Mouse (Mus musculus) small intestine, adult 2 months (tissue): ENCODE data around the gene Lta. TPM values are rescaled to one million over a fixed set of nuclear protein-coding genes. Genes with fewer than 3 reads are reported as not detected.

Experiments
- H3K27ac ChIP-seq: fragments of 200-500 bp; 2 replicates; pipeline ENCODE4 v1.5.1; 2012; ENCODE audit warnings: low read depth, low read length, control low read depth, inconsistent platforms; ENCODE audit not compliant: insufficient read depth
- H3K27me3 ChIP-seq: fragments of 200-500 bp; 2 replicates; pipeline ENCODE4 v1.6.1; 2012; ENCODE audit warnings: mild to moderate bottlenecking, moderate library complexity, low read length, inconsistent platforms; ENCODE audit not compliant: control insufficient read depth, insufficient read depth
- H3K36me3 ChIP-seq: fragments of 200-500 bp; 2 replicates; pipeline ENCODE4 v1.6.1; 2012; ENCODE audit warnings: mild to moderate bottlenecking, low read length, control low read depth, inconsistent platforms; ENCODE audit not compliant: control insufficient read depth, insufficient read depth
- H3K4me1 ChIP-seq: fragments of 200-500 bp; 2 replicates; pipeline ENCODE4 v1.6.1; 2012; ENCODE audit warnings: low read length, inconsistent platforms, mixed read lengths; ENCODE audit not compliant: control insufficient read depth, insufficient read depth, insufficient read length
- H3K4me3 ChIP-seq: fragments of 200-500 bp; 2 replicates; pipeline ENCODE4 v1.5.1; 2012; ENCODE audit warnings: low read depth, mild to moderate bottlenecking, control low read depth, inconsistent platforms, low read length, moderate library complexity
- CTCF ChIP-seq: fragments of 200-500 bp; IDR thresholded peaks from 2 replicates; pipeline ENCODE4 v1.5.1; 2012; ENCODE audit warnings: low read depth, mild to moderate bottlenecking, control low read depth, inconsistent platforms, low read length, moderate library complexity, mixed read lengths; ENCODE audit not compliant: insufficient replicate concordance, insufficient read length; ENCODE audit errors: extremely low read depth
- POLR2A ChIP-seq: fragments of 200-500 bp; IDR thresholded peaks from 2 replicates; pipeline ENCODE4 v1.6.1; 2012; ENCODE audit warnings: low read depth, mild to moderate bottlenecking, control low read depth, inconsistent platforms, low read length, moderate library complexity
- WGBS: fragments of 180-500 bp; shearing (Covaris S2); methylation state at CpG from one replicate; pipeline ENCODE4 v1.1.7; 2018; 5-methylcytosine and 5-hydroxymethylcytosine counted together
- polyA plus RNA-seq: library from polyadenylated mRNA; depleted of rRNA; stranded (reverse); fragments of >200 nt; gene quantifications from 2 replicates; pipeline ENCODE4 v1.2.3, GENCODE M21; 2012

The Lta gene
- polyA plus RNA-seq, 1 experiment: 0.66 TPM

DNA sequence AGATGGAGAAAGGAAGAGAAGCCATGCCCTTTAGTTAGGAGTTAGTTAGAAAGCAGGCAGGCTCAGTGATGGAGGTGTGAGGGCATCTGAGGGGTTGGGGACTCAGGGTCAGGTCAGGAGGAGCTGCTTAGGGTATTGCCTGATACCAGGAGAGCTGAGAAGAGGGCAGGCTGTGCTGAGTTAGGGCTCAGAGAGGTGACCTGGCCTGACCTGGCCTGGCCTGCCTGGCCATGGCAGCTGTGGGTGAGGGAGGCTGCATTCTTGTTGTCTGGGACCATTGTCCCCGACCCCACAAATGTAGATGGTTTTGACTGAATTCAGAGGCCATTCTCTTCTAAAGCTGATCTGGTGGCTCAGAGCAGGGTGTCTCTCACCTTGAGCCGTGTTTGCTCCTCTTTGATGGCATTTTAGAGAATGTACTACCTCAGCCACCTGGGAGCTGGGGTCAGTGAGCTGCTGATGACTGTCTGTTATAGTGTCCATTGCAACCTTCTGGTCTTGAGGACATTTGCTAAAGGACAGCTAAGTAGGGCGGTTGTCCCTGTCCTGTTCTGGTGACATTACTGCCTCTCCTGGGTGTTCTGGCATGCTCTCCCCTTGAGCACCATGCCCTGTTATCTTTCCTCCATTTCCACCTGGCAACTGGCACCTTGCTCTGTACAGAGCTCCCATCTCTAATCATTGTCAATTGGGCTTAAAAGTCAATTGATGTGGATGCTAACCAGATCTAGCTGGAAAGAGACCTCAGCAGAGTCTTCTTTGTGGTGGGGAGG lies 45.4 kb upstream of the Lta start:
- H3K27ac ChIP-seq: no peak overlapping the region
- H3K4me1 ChIP-seq: no peaks in the 10 kb centered on the region
- peaks cover 79% of the 10 kb centered on the region for H3K36me3 ChIP-seq
- H3K4me3 ChIP-seq: no peak overlapping the region
- H3K27me3 ChIP-seq: no peaks in the 10 kb centered on the region
- no peak for TF ChIP-seq POLR2A
- TF ChIP-seq CTCF: no peak
- 83% methylated on average over 3 of the region's 3 CpGs for WGBS

DNA sequence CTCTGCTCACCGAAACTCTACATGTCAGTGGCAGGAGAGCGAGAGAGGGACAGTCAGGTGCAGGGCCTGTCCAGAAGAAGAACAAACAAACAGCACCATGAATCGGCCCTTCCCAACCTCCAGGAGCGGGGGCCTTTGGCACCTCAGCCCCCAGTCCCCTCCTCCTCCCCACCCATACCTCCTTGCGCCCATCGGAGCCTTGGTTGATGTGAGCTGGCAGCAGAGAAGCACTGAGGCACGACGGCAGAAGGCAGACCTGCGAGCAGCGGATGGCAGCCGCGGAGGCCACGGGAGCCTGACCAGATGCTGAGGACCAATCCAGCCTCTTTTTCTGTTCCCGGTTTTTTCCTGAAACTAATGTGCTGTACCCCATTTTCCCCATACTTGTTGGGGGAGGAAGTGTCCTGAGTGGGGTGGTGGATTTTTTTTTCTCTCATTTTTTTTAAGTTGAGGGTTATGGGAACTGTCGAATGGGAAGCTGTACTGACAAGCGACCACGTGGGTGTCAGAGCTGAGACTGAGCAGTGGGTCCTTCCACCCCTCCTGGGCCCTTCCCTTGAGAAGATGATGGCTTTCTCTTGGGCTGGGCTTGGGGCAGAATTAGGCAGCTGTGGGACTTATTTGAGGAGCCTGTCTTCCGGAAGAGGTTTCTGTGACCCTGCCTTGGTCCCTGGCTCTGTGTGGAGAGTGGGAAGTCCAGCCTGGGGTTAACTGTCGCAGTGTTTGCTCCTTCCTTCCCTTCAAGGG lies 44.5 kb upstream of the Lta start:
- Histone ChIP-seq H3K27ac (no peak overlapping the region), H3K36me3 (peaks cover 85% of the 10 kb centered on the region)

DNA sequence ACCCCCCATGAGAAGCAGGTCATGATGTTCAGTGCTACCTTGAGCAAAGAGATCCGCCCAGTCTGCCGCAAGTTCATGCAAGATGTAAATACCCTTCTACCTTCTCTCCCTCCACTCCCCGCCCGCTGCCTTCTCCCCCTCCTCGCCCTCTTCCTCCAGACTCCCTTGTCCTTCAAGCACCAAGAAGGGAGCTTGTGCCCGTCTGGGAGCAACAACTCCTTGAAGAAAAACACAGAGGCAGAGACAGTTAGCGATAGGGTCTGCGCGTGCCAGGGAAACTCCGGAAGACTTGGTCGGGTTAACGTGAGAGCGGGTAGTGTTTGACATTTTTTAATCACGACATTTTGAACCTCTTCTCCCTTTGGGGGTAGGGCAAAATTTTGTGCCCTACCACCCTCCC lies 43.8 kb upstream of the Lta start:
- Histone ChIP-seq H3K27ac (no peak overlapping the region), H3K36me3 (peaks cover 91% of the 10 kb centered on the region), H3K4me1 (peaks cover 7% of the 10 kb centered on the region), H3K4me3 (no peak overlapping the region), H3K27me3 (no peaks in the 10 kb centered on the region)
- 88% methylated on average over 14 of the region's 14 CpGs for WGBS
- TF ChIP-seq POLR2A (no peak), CTCF (no peak)

More for the DNA sequence above, 44.5 kb upstream of the Lta start:
- Histone ChIP-seq H3K4me1 (0 out of 2 replicates have a peak, but pooled peaks cover 2% of the 10 kb centered on the region), H3K27me3 (no peaks in the 10 kb centered on the region), H3K4me3 (no peak overlapping the region)
- 81% methylated on average over 19 of the region's 19 CpGs for WGBS
- no peak for TF ChIP-seq POLR2A
- TF ChIP-seq CTCF: no peak

DNA sequence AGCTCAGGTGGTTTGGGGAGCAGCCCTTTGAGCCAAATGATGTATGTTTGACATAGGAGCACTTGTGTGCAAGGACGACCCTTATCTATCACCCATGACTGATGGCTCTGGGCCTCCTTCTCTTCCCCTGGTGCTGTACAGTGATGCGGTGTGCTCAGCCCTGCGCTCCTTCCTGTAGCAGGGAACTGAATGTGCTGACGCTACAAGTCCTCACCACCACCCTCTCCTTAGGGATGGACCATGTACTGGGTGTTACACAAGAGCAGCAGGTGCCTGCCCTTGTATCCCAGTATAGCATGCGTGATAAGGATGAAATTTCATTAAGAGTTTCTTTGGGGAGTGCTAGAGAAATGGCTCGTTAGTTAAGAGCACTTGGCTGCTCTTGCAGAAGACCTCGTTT lies 42.0 kb upstream of the Lta start:
- Histone ChIP-seq H3K36me3 (peaks cover 80% of the 10 kb centered on the region), H3K4me1 (peaks cover 17% of the 10 kb centered on the region), H3K27me3 (no peaks in the 10 kb centered on the region), H3K4me3 (no peak overlapping the region), H3K27ac (no peak overlapping the region)
- TF ChIP-seq POLR2A (no peak), CTCF (no peak)
- 66% methylated on average over 7 of the region's 7 CpGs for WGBS

DNA sequence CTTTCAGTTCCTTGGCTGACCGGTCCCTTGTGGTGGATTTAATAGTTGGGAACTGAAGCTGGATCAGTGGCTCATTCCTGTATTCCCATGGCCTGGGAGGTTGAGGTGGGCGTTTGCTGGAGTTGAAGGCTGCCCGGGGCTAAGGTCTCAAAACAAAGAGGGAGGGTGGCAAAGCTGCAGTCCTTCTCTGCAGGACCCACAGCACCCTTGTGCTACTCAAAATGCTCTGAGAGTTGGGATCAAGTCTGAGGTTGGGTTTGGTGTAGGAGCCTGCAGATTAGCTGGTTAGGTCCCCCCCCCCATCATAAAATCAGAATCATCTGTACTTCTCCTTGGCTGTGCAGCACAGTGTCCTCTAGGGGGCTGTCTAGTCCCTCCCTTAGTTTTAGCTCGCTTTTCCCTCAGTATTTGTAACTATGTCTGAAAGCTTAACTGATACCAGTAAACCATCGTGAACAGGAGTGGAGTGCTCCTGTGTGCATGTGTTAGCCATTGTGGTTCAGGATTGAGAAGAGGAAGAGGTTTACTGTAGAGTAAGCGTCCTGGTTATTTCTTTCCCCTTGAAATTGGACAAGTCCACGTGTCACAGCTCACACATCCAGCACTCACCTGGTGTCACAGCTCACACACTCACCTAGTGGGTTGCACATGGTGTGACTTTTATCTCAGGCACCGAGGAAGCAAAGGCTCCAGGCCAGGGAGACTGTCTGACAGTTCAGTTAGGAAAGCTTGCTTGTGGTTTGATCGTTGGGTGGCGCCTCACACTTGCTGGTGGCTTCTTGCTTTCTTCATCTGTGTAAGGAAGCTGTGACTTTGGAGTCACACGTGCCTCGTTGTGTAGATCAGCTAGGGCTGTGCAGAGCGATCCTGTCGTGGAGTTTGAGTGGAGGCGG lies 40.8 kb upstream of the Lta start:
- Histone ChIP-seq H3K36me3 (peaks cover 70% of the 10 kb centered on the region), H3K4me3 (no peak overlapping the region), H3K4me1 (peaks cover 17% of the 10 kb centered on the region), H3K27me3 (no peaks in the 10 kb centered on the region), H3K27ac (no peak overlapping the region)
- TF ChIP-seq CTCF (no peak), POLR2A (no peak)
- WGBS: 69% methylated on average over 15 of the region's 15 CpGs

DNA sequence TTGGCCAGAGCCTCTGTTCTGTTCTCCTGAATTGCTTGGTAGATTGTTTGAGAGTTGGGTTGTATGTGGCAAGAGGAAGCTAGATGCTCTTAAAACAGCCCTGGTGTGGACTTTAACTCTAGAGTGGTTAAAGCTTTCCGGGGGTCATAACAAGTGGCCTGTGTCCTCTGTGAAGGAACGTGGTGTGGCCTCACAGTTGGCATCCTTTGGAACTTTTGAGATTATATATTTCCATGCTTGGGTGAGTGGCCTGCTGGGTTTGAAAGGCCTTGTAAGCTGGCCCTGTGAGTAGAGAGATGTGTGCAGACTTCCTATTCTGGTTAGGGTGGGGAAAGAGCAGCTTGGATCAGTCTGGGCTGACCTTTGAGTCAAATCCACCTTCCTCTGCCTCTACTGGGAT lies 39.8 kb upstream of the Lta start:
- H3K36me3 ChIP-seq: peaks cover 63% of the 10 kb centered on the region
- TF ChIP-seq CTCF: no peak
- no peak for TF ChIP-seq POLR2A
- H3K4me3 ChIP-seq: no peak overlapping the region
- H3K4me1 ChIP-seq: peaks cover 22% of the 10 kb centered on the region
- WGBS: 14% methylated on average over 2 of the region's 2 CpGs
- H3K27me3 ChIP-seq: no peaks in the 10 kb centered on the region
- H3K27ac ChIP-seq: no peak overlapping the region
